Mouse (Mus musculus): Measurements from ENCODE around the gene Atcay. TPM values are rescaled to one million over a fixed set of nuclear protein-coding genes. Genes with fewer than 3 reads are reported as not detected.

Gene Atcay
- polyA plus RNA-seq, 1 experiment from 2014 or later = 0.28 TPM

DNA sequence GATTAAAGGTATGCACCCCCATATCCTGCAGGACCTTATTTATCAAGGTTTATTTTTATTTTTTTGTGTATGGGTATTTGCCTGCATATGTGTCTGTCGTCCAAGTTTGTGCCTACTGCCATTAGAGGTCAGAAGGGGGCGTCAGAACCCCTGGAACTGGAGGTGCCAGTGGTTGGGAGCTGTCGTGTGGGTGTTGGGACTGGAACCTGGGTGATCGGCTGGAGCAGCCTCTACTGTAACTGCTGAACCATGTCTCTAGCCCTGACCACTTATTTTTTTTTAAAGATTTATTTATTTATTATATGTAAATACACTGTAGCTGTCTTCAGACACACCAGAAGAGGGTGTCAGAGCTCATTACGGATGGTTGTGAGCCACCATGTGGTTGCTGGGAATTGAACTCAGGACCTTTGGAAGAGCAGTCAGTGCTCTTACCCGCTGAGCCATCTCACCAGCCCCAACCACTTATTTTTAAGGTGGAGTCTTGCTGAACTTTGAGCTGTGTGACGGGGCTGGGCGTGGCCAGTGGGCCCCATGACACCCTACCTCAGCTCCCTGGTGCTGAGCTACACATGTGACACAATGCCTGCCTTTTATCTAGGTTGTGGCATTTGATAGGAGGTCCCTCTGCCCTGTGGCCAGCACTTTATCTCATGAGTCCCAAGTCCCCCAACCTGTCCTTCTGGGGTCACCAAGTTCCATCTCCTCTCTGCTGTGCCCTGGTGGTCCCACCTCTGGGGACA is 27.5 kb downstream of the Atcay start:
- H3K4me3 ChIP-seq = no peak overlapping the region
- 0 out of 2 replicates have a peak, but pooled peaks cover 7% of the 10 kb centered on the region for H3K27me3 ChIP-seq (ENCODE audit: insufficient read depth, poor library complexity, severe bottlenecking)
- no peaks in the 10 kb centered on the region; the same call in 1 of the 2 replicates for H3K36me3 ChIP-seq
- 57% methylated on average over 8 of the region's 8 CpGs for WGBS
- peak overlapping the region; percentile 60 for H3K27ac ChIP-seq
- no peaks in the 10 kb centered on the region for H3K9me3 ChIP-seq
- H3K4me1 ChIP-seq = peaks cover 61% of the 10 kb centered on the region
- DNase-seq (ENCODE audit: low spot score) = no peak

DNA sequence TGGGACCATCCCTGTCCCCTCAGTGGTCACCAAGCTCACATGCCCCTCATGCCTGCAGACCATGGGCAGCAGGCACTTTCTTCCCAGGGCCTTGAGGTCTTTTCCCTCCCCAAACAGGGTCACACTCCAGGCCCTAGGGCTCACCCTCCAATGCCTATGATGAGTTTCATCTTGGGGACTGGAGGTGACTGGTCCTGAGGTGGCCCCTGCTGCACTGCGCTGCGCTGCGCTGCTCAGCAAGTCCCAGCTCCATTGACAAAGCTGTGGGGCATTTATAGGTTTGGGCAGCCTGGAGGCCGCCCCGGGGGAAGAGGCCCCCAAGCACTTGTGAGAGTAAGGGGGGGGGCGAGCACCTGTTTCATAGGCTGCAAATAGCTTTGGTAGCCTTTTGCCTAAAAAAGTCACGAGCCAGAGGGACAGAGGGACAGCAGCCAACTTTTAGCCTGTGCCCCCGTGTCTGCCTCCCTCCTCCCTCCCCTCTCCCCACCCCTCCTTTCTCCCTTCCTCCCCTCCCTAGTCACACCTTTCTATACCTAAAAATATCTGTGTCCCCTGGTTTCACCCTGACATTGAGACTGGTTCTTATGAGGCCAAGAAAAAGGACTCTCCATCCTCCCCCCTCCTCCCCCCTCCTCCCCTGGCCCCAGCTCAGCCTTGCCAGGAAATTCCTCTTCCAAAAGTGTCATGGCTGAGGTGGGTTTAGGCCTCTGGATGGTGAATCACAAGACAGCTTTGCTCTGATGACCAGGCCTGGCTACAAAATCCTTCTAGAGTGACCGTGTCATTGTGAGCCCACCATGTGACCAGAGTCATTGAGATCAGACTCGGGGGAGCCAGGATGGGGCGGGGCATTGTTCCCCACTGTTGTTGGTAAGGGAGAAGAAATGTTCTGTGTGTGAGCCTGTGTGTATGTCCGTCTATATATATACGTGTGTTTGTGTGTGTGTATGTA is 28.6 kb downstream of the Atcay start, which contains the start of gene Nmrk2:
TSS of gene Nmrk2 (minus strand) at position 245 of the 952 bp plus-strand sequence.
- Histone ChIP-seq H3K4me3 (peak within 1 kb of the TSS; percentile 33), H3K4me1 (peaks cover 67% of the 10 kb centered on the region), H3K27me3 (ENCODE audit: insufficient read depth, poor library complexity, severe bottlenecking) (peaks cover 12% of the 10 kb centered on the region; the same call in 1 of the 2 replicates), H3K36me3 (no peaks in the 10 kb centered on the region), H3K9me3 (no peaks in the 10 kb centered on the region), H3K27ac (peak within 1 kb of the TSS; percentile 60)
- WGBS = 49% methylated on average over 13 of the region's 13 CpGs
- DNase-seq (ENCODE audit: low spot score) = no peak

- H3K4me3 ChIP-seq = no peak overlapping the region
- 64% methylated on average over 20 of the region's 20 CpGs for WGBS
- no peaks in the 10 kb centered on the region for H3K9me3 ChIP-seq
- H3K36me3 ChIP-seq = no peaks in the 10 kb centered on the region
- peak overlapping the region; percentile 60 for H3K27ac ChIP-seq
- H3K4me1 ChIP-seq = peaks cover 73% of the 10 kb centered on the region
- H3K27me3 ChIP-seq (ENCODE audit: insufficient read depth, poor library complexity, severe bottlenecking) = peaks cover 24% of the 10 kb centered on the region
- no peak for DNase-seq (ENCODE audit: low spot score)
Observed at GRCm38 (mm10) chr10:81200605-81201287, 29.9 kb downstream of the Atcay start.

GRCm38 (mm10) chr10:81200141-81200540 is 30.5 kb downstream of the Atcay start:
- 76% methylated on average over 13 of the region's 13 CpGs for WGBS
- peaks cover 73% of the 10 kb centered on the region for H3K4me1 ChIP-seq
- DNase-seq (ENCODE audit: low spot score) = no peak
- H3K27me3 ChIP-seq (ENCODE audit: insufficient read depth, poor library complexity, severe bottlenecking) = peaks cover 30% of the 10 kb centered on the region
- no peak overlapping the region for H3K4me3 ChIP-seq
- H3K36me3 ChIP-seq = no peaks in the 10 kb centered on the region
- H3K27ac ChIP-seq = peak overlapping the region; percentile 60; the same call in 1 of the 2 replicates
- no peaks in the 10 kb centered on the region for H3K9me3 ChIP-seq

GRCm38 (mm10) chr10:81198990-81199389 is 31.6 kb downstream of the Atcay start:
- Histone ChIP-seq H3K36me3 (no peaks in the 10 kb centered on the region), H3K27ac (0 out of 2 replicates have a peak overlapping the region, but pooled peaks have one; percentile 26), H3K4me3 (no peak overlapping the region), H3K9me3 (no peaks in the 10 kb centered on the region), H3K27me3 (ENCODE audit: insufficient read depth, poor library complexity, severe bottlenecking) (peaks cover 41% of the 10 kb centered on the region), H3K4me1 (peaks cover 72% of the 10 kb centered on the region)
- 82% methylated on average over 6 of the region's 6 CpGs for WGBS
- no peak for DNase-seq (ENCODE audit: low spot score)

DNA sequence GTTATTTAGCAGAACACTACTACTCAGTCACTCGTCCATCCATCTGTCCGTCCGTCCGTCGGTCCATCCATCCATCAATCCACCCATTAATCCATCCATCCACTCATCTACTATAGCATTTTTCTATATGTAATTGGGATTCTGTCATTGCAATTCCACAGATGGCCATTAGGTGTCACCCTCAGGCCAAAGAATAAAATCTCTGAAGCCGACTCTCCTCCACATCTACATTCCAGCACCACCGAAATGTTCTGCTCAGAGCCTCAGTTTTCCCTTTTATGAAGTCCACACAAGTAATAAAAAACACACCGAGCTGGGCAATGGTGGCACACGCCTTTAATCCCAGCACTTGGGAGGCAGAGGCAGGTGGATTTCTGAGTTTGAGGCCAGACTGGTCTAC is 32.4 kb downstream of the Atcay start:
- Histone ChIP-seq H3K4me3 (no peak overlapping the region), H3K4me1 (peaks cover 69% of the 10 kb centered on the region), H3K27me3 (ENCODE audit: insufficient read depth, poor library complexity, severe bottlenecking) (peaks cover 42% of the 10 kb centered on the region), H3K27ac (no peak overlapping the region), H3K9me3 (no peaks in the 10 kb centered on the region), H3K36me3 (no peaks in the 10 kb centered on the region)
- WGBS = 3% methylated on average over 9 of the region's 9 CpGs
- no peak for DNase-seq (ENCODE audit: low spot score)

GRCm38 (mm10) chr10:81197305-81197704 is 33.3 kb downstream of the Atcay start:
- Histone ChIP-seq H3K4me3 (peak overlapping the region; percentile 60), H3K4me1 (peaks cover 72% of the 10 kb centered on the region), H3K27me3 (ENCODE audit: insufficient read depth, poor library complexity, severe bottlenecking) (peaks cover 42% of the 10 kb centered on the region), H3K27ac (peak overlapping the region; percentile 56), H3K36me3 (no peaks in the 10 kb centered on the region), H3K9me3 (no peaks in the 10 kb centered on the region)
- WGBS = 29% methylated on average over 6 of the region's 6 CpGs
- DNase-seq (ENCODE audit: low spot score) = no peak

GRCm38 (mm10) chr10:81196470-81197065 is 34.1 kb downstream of the Atcay start:
- H3K27me3 ChIP-seq (ENCODE audit: insufficient read depth, poor library complexity, severe bottlenecking) = peaks cover 42% of the 10 kb centered on the region
- WGBS = 54% methylated on average over 11 of the region's 11 CpGs
- peak overlapping the region; percentile 97 for H3K27ac ChIP-seq
- peaks cover 4% of the 10 kb centered on the region; the same call in 1 of the 2 replicates for H3K36me3 ChIP-seq
- H3K4me1 ChIP-seq = peaks cover 72% of the 10 kb centered on the region
- no peak for DNase-seq (ENCODE audit: low spot score)
- H3K4me3 ChIP-seq = peak overlapping the region; percentile 60
- H3K9me3 ChIP-seq = no peaks in the 10 kb centered on the region

- H3K27ac ChIP-seq = peak overlapping the region; percentile 97
- no peaks in the 10 kb centered on the region for H3K9me3 ChIP-seq
- no peak for DNase-seq (ENCODE audit: low spot score)
- H3K4me1 ChIP-seq = peaks cover 71% of the 10 kb centered on the region
- peaks cover 38% of the 10 kb centered on the region for H3K27me3 ChIP-seq (ENCODE audit: insufficient read depth, poor library complexity, severe bottlenecking)
- H3K4me3 ChIP-seq = peak overlapping the region; percentile 60
- 34% methylated on average over 4 of the region's 4 CpGs for WGBS
- H3K36me3 ChIP-seq = peaks cover 16% of the 10 kb centered on the region
Observed at GRCm38 (mm10) chr10:81195300-81195699, 35.3 kb downstream of the Atcay start.

DNA sequence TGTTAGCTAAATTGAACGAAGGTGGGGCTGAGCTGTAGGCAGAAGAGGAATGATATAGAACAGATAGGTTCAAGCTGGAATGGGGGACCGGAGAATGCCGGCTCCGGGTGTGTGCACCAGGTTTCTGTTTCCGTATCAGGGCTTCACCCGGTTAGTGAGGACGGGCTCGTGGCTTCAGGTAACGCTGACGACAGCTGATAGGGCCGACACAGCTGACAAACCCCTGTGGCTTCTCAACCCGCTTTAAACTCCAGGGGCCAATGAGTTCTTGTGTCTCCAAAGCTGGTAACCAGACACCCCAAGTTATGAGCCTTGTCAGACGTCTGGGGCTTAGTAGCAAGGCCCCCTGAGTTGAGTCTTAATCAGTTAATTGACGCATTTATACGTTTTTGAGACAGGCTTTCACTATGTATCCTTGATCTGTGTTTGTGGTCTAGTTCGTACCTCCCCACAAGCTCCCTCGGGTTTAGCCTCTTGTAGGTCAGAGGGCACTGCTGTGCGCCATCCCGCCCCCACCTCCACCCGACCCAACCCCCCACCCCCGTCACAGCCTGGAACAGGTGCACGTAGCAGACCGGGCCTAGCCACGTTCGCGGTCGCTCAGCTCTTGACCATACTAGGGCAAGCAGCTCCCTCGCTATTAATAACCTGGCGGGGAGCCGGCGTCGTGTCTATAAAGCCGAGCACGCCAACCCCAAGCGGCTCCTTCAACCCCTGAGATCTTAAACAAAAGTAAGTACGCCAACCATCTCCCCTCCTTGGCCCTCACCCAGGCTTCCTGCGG is 36.5 kb downstream of the Atcay start:
- peak; percentile 91 for DNase-seq (ENCODE audit: low spot score)
- Histone ChIP-seq H3K27ac (peak overlapping the region; percentile 97), H3K9me3 (no peaks in the 10 kb centered on the region), H3K27me3 (ENCODE audit: insufficient read depth, poor library complexity, severe bottlenecking) (peaks cover 34% of the 10 kb centered on the region), H3K36me3 (peaks cover 25% of the 10 kb centered on the region), H3K4me3 (peak overlapping the region; percentile 60), H3K4me1 (peaks cover 67% of the 10 kb centered on the region)
- 8% methylated on average over 37 of the region's 37 CpGs for WGBS

- peaks cover 34% of the 10 kb centered on the region for H3K27me3 ChIP-seq (ENCODE audit: insufficient read depth, poor library complexity, severe bottlenecking)
- peaks cover 34% of the 10 kb centered on the region for H3K36me3 ChIP-seq
- H3K9me3 ChIP-seq = no peaks in the 10 kb centered on the region
- peaks cover 61% of the 10 kb centered on the region for H3K4me1 ChIP-seq
- H3K4me3 ChIP-seq = peak overlapping the region; percentile 73
- DNase-seq (ENCODE audit: low spot score) = no peak
- WGBS = 7% methylated on average over 19 of the region's 19 CpGs
- peak overlapping the region; percentile 97 for H3K27ac ChIP-seq
Observed at GRCm38 (mm10) chr10:81192968-81193501, 37.6 kb downstream of the Atcay start.
